Mouse (Mus musculus): Measurements from ENCODE around the gene Bpifa6. TPM values are rescaled to one million over a fixed set of nuclear protein-coding genes. Genes with fewer than 3 reads are reported as not detected.

The Bpifa6 gene
- polyA plus RNA-seq, 1 experiment, result not detected

DNA sequence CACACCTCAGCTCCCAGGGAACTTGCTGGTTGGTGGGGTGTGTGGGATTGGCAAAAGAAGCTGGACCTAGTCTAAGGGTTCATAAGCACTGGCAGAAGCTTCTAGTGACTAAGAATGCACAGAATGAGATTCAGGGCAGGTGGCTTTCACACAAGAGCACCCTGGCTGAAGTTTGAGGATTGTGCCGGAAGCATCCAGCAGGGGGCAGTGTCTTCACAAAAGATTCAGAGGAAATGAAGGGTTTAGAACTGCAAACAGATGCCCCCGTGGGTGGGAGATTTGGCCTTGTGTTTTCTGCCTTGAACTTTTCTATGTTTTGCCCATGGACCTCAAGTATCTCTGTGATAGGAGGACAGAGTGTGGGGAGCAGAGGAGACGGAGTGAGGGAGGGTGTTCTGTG is 31.2 kb upstream of the Bpifa6 start:
- TF ChIP-seq POLR2A (IDR thresholded peaks at IDR 0.05; ENCODE audit: control insufficient read depth, extremely low read depth, insufficient read depth, low read length, poor library complexity) (no peak), CTCF (IDR thresholded peaks at IDR 0.05; ENCODE audit: borderline replicate concordance, control insufficient read depth, extremely low read depth, insufficient read depth, low read length, poor library complexity) (no peak; the same call in 1 of the 2 replicates)
- Histone ChIP-seq H3K27me3 (ENCODE audit: control insufficient read depth, insufficient read depth, low read length) (no peaks in the 10 kb centered on the region), H3K4me3 (ENCODE audit: control insufficient read depth, insufficient read depth, low read length) (no peak overlapping the region), H3K27ac (ENCODE audit: control insufficient read depth, insufficient read depth, low read length) (no peak overlapping the region), H3K4me1 (replicated peaks; ENCODE audit: control insufficient read depth, insufficient read depth, low read length) (no peaks in the 10 kb centered on the region), H3K36me3 (ENCODE audit: control insufficient read depth, insufficient read depth, low read length) (no peaks in the 10 kb centered on the region)
- 28% methylated on average over 3 of the region's 3 CpGs for WGBS
- DNase-seq, result peak; percentile 50

DNA sequence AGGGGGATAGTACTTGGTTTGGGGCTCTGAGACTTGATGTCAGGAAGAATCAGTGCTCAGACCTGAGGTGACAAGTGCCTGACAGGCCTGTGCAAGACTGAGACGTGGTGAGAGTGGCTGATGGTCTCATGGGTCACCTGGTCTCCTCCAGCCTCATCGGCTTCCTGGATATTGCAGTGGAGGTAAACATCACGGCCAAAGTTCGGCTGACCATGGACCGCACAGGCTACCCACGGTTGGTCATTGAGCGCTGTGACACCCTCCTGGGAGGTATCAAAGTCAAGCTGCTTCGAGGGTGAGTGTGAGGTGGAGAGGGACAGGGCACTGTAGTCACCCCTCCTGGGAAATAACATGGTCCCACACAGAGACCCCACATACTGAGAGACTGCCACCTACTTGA is 30.2 kb upstream of the Bpifa6 start:
- Histone ChIP-seq H3K36me3 (ENCODE audit: control insufficient read depth, insufficient read depth, low read length) (no peaks in the 10 kb centered on the region), H3K4me3 (ENCODE audit: control insufficient read depth, insufficient read depth, low read length) (no peak overlapping the region), H3K27me3 (ENCODE audit: control insufficient read depth, insufficient read depth, low read length) (no peaks in the 10 kb centered on the region), H3K4me1 (replicated peaks; ENCODE audit: control insufficient read depth, insufficient read depth, low read length) (no peaks in the 10 kb centered on the region), H3K27ac (ENCODE audit: control insufficient read depth, insufficient read depth, low read length) (no peak overlapping the region)
- TF ChIP-seq POLR2A (IDR thresholded peaks at IDR 0.05; ENCODE audit: control insufficient read depth, extremely low read depth, insufficient read depth, low read length, poor library complexity), result no peak
- no peak for TF ChIP-seq CTCF (IDR thresholded peaks at IDR 0.05; ENCODE audit: borderline replicate concordance, control insufficient read depth, extremely low read depth, insufficient read depth, low read length, poor library complexity)
- no peak for DNase-seq
- WGBS, result 83% methylated on average over 8 of the region's 8 CpGs

DNA sequence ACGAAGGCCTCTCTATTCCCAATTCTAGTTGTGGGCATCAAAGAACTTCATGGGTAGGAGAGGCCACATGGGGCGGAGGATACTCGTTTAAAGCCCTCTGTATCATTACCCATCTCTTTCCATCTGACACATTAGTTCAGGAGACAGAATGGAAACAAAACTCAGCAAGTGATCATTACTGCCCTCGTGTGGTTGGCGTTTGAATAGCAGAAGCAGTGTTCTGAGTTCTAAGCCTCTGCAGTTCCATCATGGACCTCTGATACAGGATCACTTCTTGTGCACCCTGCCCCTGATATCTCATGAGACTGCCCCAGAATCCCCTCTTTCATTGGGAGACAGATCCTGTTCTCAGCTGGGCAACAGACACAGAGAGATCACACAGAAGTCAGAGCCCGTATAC is 21.8 kb upstream of the Bpifa6 start:
- Histone ChIP-seq H3K36me3 (ENCODE audit: control insufficient read depth, insufficient read depth, low read length) (no peaks in the 10 kb centered on the region), H3K27me3 (ENCODE audit: control insufficient read depth, insufficient read depth, low read length) (no peaks in the 10 kb centered on the region), H3K27ac (ENCODE audit: control insufficient read depth, insufficient read depth, low read length) (no peak overlapping the region), H3K4me3 (ENCODE audit: control insufficient read depth, insufficient read depth, low read length) (no peak overlapping the region), H3K4me1 (replicated peaks; ENCODE audit: control insufficient read depth, insufficient read depth, low read length) (no peaks in the 10 kb centered on the region)
- TF ChIP-seq CTCF (IDR thresholded peaks at IDR 0.05; ENCODE audit: borderline replicate concordance, control insufficient read depth, extremely low read depth, insufficient read depth, low read length, poor library complexity), result no peak
- no peak for TF ChIP-seq POLR2A (IDR thresholded peaks at IDR 0.05; ENCODE audit: control insufficient read depth, extremely low read depth, insufficient read depth, low read length, poor library complexity)
- DNase-seq, result peak; percentile 56
- 30% methylated on average over 6 of the region's 6 CpGs for WGBS

DNA sequence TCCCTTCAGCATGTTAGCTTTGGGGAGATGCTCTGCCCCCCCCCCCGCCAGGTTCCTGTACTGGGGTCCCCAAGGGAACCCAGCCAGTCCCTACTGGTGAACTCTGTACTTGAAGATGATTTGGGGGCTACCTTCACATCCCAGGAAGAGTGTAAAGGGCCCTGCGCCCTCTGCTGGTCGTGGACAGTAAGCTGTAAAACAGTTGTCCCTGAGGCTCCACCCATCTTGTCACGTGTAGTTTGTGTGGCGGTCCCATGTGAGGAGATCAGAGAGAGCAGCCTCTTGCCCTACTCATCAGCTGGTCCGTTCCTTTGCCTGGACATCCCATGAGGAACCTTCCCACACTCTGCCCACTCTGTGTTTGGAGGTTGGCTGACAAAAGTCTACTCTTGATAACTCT is 20.9 kb upstream of the Bpifa6 start:
- H3K36me3 ChIP-seq (ENCODE audit: control insufficient read depth, insufficient read depth, low read length), result no peaks in the 10 kb centered on the region
- TF ChIP-seq CTCF (IDR thresholded peaks at IDR 0.05; ENCODE audit: borderline replicate concordance, control insufficient read depth, extremely low read depth, insufficient read depth, low read length, poor library complexity), result peak; percentile 71; the same call in 1 of the 2 replicates
- TF ChIP-seq POLR2A (IDR thresholded peaks at IDR 0.05; ENCODE audit: control insufficient read depth, extremely low read depth, insufficient read depth, low read length, poor library complexity), result no peak
- no peak overlapping the region for H3K4me3 ChIP-seq (ENCODE audit: control insufficient read depth, insufficient read depth, low read length)
- peak; percentile 45 for DNase-seq
- WGBS, result 5% methylated on average over 6 of the region's 6 CpGs
- H3K4me1 ChIP-seq (replicated peaks; ENCODE audit: control insufficient read depth, insufficient read depth, low read length), result no peaks in the 10 kb centered on the region
- H3K27me3 ChIP-seq (ENCODE audit: control insufficient read depth, insufficient read depth, low read length), result no peaks in the 10 kb centered on the region
- H3K27ac ChIP-seq (ENCODE audit: control insufficient read depth, insufficient read depth, low read length), result no peak overlapping the region

DNA sequence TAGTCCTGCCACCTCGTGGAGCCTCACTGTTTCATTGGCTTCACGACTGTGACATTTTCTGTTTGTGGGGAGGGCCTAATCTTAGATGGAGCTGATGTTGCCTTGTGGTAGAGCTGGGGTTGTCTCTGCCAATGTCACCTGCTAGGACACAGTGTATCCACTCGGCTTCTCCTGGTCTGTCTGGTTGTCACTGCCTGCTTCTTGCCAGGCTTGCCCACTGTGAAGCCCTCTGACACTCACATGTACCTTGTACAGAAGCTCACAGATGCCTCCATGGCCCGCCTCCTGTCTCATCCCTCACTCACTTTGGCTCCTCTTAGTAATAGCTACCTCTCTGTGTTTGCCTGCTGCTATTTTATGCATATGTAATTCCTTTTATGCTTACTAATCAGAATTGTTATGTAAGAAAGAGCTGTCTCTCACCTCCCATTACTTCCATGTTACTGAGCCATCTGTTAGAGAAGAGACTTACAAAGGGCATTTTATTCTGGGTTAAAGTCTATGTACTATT is 11.9 kb upstream of the Bpifa6 start:
- 74% methylated on average over 4 of the region's 4 CpGs for whole genome bisulfite sequencing
- no peak for DNase-seq
- Histone ChIP-seq H3K27ac (ENCODE audit: control insufficient read depth, insufficient read depth, low read length) (no peak overlapping the region), H3K27me3 (ENCODE audit: control insufficient read depth, insufficient read depth, low read length) (no peaks in the 10 kb centered on the region), H3K36me3 (ENCODE audit: control insufficient read depth, insufficient read depth, low read length) (no peaks in the 10 kb centered on the region), H3K4me1 (replicated peaks; ENCODE audit: control insufficient read depth, insufficient read depth, low read length) (no peaks in the 10 kb centered on the region), H3K4me3 (ENCODE audit: control insufficient read depth, insufficient read depth, low read length) (no peak overlapping the region)
- no peak for TF ChIP-seq CTCF (IDR thresholded peaks at IDR 0.05; ENCODE audit: borderline replicate concordance, control insufficient read depth, extremely low read depth, insufficient read depth, low read length, poor library complexity)
- no peak for TF ChIP-seq POLR2A (IDR thresholded peaks at IDR 0.05; ENCODE audit: control insufficient read depth, extremely low read depth, insufficient read depth, low read length, poor library complexity)

DNA sequence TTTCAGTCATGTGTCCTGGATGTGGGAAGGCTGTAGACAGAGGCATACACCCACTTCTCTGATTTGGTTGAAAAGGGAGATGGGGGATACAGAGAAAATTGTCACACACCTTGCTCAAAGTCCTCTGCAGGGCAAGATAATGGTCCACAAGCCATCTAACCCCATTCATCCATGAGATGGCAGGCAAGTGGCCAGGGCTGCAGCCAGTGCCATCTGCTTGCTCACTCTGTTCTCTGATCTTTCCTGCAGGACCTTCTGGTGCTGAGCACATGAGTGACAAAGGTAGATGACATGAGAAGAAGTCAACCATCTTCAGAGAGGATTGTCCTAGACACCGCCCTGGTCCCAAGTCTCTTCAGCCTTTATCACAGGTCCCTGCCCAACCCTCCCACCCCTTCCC is 11.4 kb upstream of the Bpifa6 start:
- H3K4me1 ChIP-seq (replicated peaks; ENCODE audit: control insufficient read depth, insufficient read depth, low read length), result no peaks in the 10 kb centered on the region
- H3K27ac ChIP-seq (ENCODE audit: control insufficient read depth, insufficient read depth, low read length), result no peak overlapping the region
- TF ChIP-seq POLR2A (IDR thresholded peaks at IDR 0.05; ENCODE audit: control insufficient read depth, extremely low read depth, insufficient read depth, low read length, poor library complexity) (no peak), CTCF (IDR thresholded peaks at IDR 0.05; ENCODE audit: borderline replicate concordance, control insufficient read depth, extremely low read depth, insufficient read depth, low read length, poor library complexity) (no peak)
- no peaks in the 10 kb centered on the region for H3K27me3 ChIP-seq (ENCODE audit: control insufficient read depth, insufficient read depth, low read length)
- DNase-seq, result no peak
- WGBS, result 95% methylated on average over 1 of the region's 1 CpGs
- H3K4me3 ChIP-seq (ENCODE audit: control insufficient read depth, insufficient read depth, low read length), result no peak overlapping the region
- no peaks in the 10 kb centered on the region for H3K36me3 ChIP-seq (ENCODE audit: control insufficient read depth, insufficient read depth, low read length)

DNA sequence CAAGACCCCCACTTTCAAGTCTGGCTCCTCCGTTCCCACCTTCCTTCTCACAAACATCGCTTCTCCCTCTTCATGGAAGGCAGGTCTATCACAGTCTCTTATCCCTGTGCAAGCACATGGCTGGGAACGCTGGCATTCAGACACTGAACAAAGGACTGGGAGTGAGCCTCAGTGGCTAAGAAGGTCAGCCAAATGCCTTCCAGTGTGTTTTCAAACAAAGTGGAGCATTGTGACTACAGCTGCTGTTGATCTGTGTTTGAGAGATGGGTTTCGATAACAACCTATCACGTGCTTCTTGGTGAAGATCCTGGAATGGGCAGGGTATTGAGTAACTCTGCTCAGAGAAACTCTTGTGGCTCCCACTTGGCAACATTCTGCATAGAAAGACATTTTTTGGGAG is 4.5 kb upstream of the Bpifa6 start:
- H3K36me3 ChIP-seq (ENCODE audit: control insufficient read depth, insufficient read depth, low read length), result no peaks in the 10 kb centered on the region
- no peak for DNase-seq
- H3K4me3 ChIP-seq (ENCODE audit: control insufficient read depth, insufficient read depth, low read length), result no peak overlapping the region
- no peak for TF ChIP-seq CTCF (IDR thresholded peaks at IDR 0.05; ENCODE audit: borderline replicate concordance, control insufficient read depth, extremely low read depth, insufficient read depth, low read length, poor library complexity)
- no peak for TF ChIP-seq POLR2A (IDR thresholded peaks at IDR 0.05; ENCODE audit: control insufficient read depth, extremely low read depth, insufficient read depth, low read length, poor library complexity)
- no peaks in the 10 kb centered on the region for H3K4me1 ChIP-seq (replicated peaks; ENCODE audit: control insufficient read depth, insufficient read depth, low read length)
- 91% methylated on average over 5 of the region's 5 CpGs for WGBS
- H3K27me3 ChIP-seq (ENCODE audit: control insufficient read depth, insufficient read depth, low read length), result no peaks in the 10 kb centered on the region
- no peak overlapping the region for H3K27ac ChIP-seq (ENCODE audit: control insufficient read depth, insufficient read depth, low read length)

Measured in thymus, adult 2 months (tissue).